Mouse (Mus musculus): ENCODE data around the gene Fam170b.

DNA sequence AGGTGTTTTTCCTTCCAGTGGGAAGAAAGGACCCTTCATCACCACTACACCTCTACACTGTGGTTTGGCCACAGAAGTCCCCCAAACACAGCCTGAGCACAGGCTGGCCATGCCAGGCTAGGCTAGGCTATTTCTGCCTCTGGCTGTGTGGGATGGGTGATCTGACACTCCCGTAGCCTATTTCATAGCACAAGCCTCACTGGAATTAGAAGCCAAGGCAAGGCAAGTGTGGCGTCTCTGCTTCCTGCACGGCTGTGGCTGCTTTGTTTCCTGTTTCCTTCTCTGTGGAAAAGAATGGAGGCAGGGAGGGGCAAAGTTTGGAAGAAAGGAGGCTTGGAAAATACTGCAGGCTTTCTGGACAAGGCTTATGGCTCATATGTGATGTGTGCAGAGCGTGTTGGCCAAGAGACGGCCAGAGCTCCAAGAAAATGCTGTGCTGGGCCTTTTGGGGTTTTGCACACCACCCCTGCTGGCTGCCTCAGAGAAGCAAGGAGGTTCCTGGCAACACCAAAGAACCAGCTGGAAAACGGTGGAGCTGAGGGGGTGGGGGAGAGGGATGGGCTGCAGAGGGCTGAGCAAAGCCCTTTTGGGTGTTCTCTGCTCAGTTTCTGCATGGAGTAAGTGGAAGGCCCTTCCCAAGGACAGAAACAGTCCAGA, 5.6 kb upstream of the Fam170b start:
- TF ChIP-seq CTCF (conservative IDR thresholded peaks at IDR 0.05; ENCODE audit: insufficient read depth, insufficient read length, low read depth, low read length): no peak
- no peak for TF ChIP-seq POLR2A (IDR thresholded peaks at IDR 0.05; ENCODE audit: low read depth, low read length)
